Mouse (Mus musculus): ENCODE data around the gene Prima1. TPM values are rescaled to one million over a fixed set of nuclear protein-coding genes. Genes with fewer than 3 reads are reported as not detected.
A peak's percentile ranks its signal among the peaks of the same experiment; 100 is the strongest.

The Prima1 gene
- polyA plus RNA-seq, 1 experiment, result not detected

DNA sequence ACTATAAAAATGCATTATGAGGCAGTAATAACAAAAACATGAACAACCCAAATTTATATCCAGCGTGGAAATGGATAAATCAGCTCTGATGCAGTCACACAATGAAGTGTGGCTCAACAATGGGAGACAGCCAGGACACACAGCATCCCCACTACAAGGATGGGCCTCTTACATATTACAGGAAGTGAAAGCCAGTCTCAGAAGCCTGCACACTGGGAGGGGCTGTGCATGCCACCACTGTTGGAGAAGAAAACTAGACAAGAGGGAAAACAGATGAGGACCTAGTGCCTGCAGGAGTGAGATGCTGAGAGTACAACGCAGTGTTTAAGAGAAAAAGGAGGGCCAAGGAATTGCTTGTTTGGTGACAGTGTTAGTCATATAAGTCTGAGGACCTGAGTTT lies 31.8 kb upstream of the Prima1 start:
- Histone ChIP-seq H3K36me3 (ENCODE audit: control insufficient read depth, insufficient read depth, low read length) (no peaks in the 10 kb centered on the region), H3K27ac (ENCODE audit: control insufficient read depth, insufficient read depth, low read length) (no peak overlapping the region), H3K4me1 (replicated peaks; ENCODE audit: control insufficient read depth, insufficient read depth, low read length) (no peaks in the 10 kb centered on the region), H3K27me3 (ENCODE audit: control insufficient read depth, insufficient read depth, low read length) (no peaks in the 10 kb centered on the region), H3K4me3 (ENCODE audit: control insufficient read depth, insufficient read depth, low read length) (no peak overlapping the region)
- no peak for DNase-seq
- WGBS, result 88% methylated on average over 2 of the region's 2 CpGs
- no peak for TF ChIP-seq POLR2A (IDR thresholded peaks at IDR 0.05; ENCODE audit: control insufficient read depth, extremely low read depth, insufficient read depth, low read length, poor library complexity)
- no peak for TF ChIP-seq CTCF (IDR thresholded peaks at IDR 0.05; ENCODE audit: borderline replicate concordance, control insufficient read depth, extremely low read depth, insufficient read depth, low read length, poor library complexity)

DNA sequence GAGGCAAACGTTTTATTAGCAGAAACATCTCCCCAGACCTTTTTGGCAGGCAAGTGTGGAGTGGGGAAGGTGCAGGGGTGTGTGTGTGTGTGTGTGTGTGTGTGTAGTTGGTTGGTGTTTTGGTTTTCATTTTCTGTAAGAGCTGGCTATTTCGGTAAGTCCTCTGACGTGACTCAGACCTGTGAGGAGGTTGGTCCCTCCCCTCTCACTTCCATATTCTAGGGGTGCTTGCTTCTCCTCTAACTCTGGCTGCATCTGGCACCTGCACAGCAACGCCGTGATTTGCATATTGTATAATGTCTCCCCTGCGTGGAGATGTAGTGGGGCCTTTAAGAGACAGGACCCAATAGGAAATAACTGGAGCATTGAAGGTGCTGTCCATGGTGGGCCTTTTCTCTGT lies 31.1 kb upstream of the Prima1 start:
- H3K4me1 ChIP-seq (replicated peaks; ENCODE audit: control insufficient read depth, insufficient read depth, low read length), result peaks cover 1% of the 10 kb centered on the region; the same call in 1 of the 2 replicates
- WGBS, result 61% methylated on average over 6 of the region's 6 CpGs
- no peak overlapping the region for H3K27ac ChIP-seq (ENCODE audit: control insufficient read depth, insufficient read depth, low read length)
- TF ChIP-seq POLR2A (IDR thresholded peaks at IDR 0.05; ENCODE audit: control insufficient read depth, extremely low read depth, insufficient read depth, low read length, poor library complexity) (no peak), CTCF (IDR thresholded peaks at IDR 0.05; ENCODE audit: borderline replicate concordance, control insufficient read depth, extremely low read depth, insufficient read depth, low read length, poor library complexity) (no peak)
- no peak overlapping the region for H3K4me3 ChIP-seq (ENCODE audit: control insufficient read depth, insufficient read depth, low read length)
- no peak for DNase-seq
- H3K27me3 ChIP-seq (ENCODE audit: control insufficient read depth, insufficient read depth, low read length), result no peaks in the 10 kb centered on the region
- H3K36me3 ChIP-seq (ENCODE audit: control insufficient read depth, insufficient read depth, low read length), result no peaks in the 10 kb centered on the region

DNA sequence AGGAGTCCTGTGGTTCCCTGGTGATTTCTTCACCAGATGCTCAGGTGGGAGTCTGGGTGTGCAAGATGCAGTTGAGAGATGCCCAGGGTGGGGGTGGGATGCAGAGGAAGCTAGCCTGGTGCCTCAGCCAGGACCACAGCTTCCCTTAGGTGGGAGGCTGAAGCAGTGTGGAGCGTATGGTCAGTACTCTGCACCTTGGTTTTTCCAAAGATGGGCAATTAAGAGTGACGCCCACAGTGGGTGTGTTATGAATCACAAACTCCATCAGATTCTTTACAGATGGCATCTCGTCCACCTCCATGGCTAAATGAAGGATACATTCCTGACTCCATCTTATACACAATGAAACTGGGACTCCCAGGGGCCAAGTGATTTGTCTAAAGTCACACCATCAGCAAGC lies 30.2 kb upstream of the Prima1 start:
- H3K36me3 ChIP-seq (ENCODE audit: control insufficient read depth, insufficient read depth, low read length), result no peaks in the 10 kb centered on the region
- H3K27me3 ChIP-seq (ENCODE audit: control insufficient read depth, insufficient read depth, low read length), result no peaks in the 10 kb centered on the region
- no peak overlapping the region for H3K27ac ChIP-seq (ENCODE audit: control insufficient read depth, insufficient read depth, low read length)
- DNase-seq, result no peak
- TF ChIP-seq CTCF (IDR thresholded peaks at IDR 0.05; ENCODE audit: borderline replicate concordance, control insufficient read depth, extremely low read depth, insufficient read depth, low read length, poor library complexity), result no peak
- no peak for TF ChIP-seq POLR2A (IDR thresholded peaks at IDR 0.05; ENCODE audit: control insufficient read depth, extremely low read depth, insufficient read depth, low read length, poor library complexity)
- peaks cover 2% of the 10 kb centered on the region; the same call in 1 of the 2 replicates for H3K4me1 ChIP-seq (replicated peaks; ENCODE audit: control insufficient read depth, insufficient read depth, low read length)
- 91% methylated on average over 3 of the region's 3 CpGs for WGBS
- H3K4me3 ChIP-seq (ENCODE audit: control insufficient read depth, insufficient read depth, low read length), result no peak overlapping the region

DNA sequence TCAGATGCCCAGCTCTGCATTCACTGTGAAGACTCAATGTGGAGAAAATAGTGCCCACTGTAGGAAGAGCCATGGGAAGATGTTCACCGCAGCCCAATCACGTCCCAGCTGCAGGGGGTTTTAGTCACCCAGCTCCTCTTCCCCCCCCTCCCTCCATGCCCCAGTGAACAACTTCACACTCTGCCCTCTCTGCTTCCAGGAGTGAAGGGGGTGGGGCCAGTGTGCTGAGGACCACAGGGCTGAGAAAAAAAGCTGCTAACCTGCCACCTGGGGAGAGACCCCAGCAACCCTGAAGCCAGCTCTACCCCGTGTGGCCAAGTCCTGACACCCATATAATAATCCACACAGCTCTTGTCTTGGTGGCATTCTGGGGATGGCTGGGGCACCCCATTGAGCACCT lies 24.7 kb upstream of the Prima1 start:
- no peak for DNase-seq

DNA sequence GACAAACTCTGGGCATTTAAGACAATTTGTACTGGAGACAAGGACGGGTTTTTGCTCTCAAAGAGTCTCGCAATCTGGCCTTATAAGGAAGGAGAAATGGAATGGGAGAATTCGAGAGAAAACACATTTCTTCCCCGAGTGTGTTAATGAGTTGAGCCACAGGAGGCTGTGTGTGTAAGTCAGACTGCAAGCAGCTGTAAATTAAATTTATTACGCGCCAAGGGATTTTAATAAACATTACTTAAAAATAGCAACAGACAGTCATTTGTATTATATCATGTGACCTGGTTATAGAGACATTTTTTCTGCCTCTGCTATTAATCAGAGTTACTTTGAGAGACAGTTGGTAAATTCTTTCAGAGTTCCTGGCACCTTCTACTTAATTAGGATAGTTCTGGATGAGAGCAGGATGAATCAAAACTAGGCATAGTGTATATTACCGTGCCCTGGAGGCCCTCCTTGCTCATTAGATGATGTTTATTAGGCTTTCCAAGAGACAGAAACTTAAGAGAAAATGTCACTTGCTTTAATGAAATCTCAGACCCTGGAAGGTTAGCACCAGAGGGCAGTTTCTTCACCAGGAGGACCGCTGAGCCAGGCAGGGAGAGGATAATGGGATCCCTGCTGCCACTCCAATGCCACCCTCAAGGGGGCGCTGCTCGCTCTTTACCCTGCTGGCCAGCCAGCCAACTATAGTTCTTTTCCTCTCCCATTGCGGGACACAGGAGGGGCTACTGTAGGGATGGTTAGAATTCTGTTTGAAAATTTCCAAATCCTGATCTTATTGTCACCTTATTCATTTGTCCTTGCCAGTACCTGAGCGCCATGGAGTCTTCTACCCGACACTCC lies 20.3 kb upstream of the Prima1 start:
- TF ChIP-seq CTCF (IDR thresholded peaks at IDR 0.05; ENCODE audit: borderline replicate concordance, control insufficient read depth, extremely low read depth, insufficient read depth, low read length, poor library complexity) (peak; percentile 38; the same call in 1 of the 2 replicates), POLR2A (IDR thresholded peaks at IDR 0.05; ENCODE audit: control insufficient read depth, extremely low read depth, insufficient read depth, low read length, poor library complexity) (no peak)
- Histone ChIP-seq H3K4me3 (ENCODE audit: control insufficient read depth, insufficient read depth, low read length) (no peak overlapping the region), H3K27ac (ENCODE audit: control insufficient read depth, insufficient read depth, low read length) (no peak overlapping the region), H3K27me3 (ENCODE audit: control insufficient read depth, insufficient read depth, low read length) (no peaks in the 10 kb centered on the region), H3K36me3 (ENCODE audit: control insufficient read depth, insufficient read depth, low read length) (no peaks in the 10 kb centered on the region), H3K4me1 (replicated peaks; ENCODE audit: control insufficient read depth, insufficient read depth, low read length) (no peaks in the 10 kb centered on the region)
- 70% methylated on average over 13 of the region's 13 CpGs for WGBS
- no peak for DNase-seq

More for the DNA sequence above, 24.7 kb upstream of the Prima1 start:
- no peak overlapping the region for H3K27ac ChIP-seq (ENCODE audit: control insufficient read depth, insufficient read depth, low read length)
- no peak overlapping the region for H3K4me3 ChIP-seq (ENCODE audit: control insufficient read depth, insufficient read depth, low read length)
- TF ChIP-seq POLR2A (IDR thresholded peaks at IDR 0.05; ENCODE audit: control insufficient read depth, extremely low read depth, insufficient read depth, low read length, poor library complexity), result no peak
- no peaks in the 10 kb centered on the region for H3K36me3 ChIP-seq (ENCODE audit: control insufficient read depth, insufficient read depth, low read length)
- H3K27me3 ChIP-seq (ENCODE audit: control insufficient read depth, insufficient read depth, low read length), result no peaks in the 10 kb centered on the region
- WGBS, result 35% methylated on average over 3 of the region's 3 CpGs
- H3K4me1 ChIP-seq (replicated peaks; ENCODE audit: control insufficient read depth, insufficient read depth, low read length), result peaks cover 2% of the 10 kb centered on the region; the same call in 1 of the 2 replicates

DNA sequence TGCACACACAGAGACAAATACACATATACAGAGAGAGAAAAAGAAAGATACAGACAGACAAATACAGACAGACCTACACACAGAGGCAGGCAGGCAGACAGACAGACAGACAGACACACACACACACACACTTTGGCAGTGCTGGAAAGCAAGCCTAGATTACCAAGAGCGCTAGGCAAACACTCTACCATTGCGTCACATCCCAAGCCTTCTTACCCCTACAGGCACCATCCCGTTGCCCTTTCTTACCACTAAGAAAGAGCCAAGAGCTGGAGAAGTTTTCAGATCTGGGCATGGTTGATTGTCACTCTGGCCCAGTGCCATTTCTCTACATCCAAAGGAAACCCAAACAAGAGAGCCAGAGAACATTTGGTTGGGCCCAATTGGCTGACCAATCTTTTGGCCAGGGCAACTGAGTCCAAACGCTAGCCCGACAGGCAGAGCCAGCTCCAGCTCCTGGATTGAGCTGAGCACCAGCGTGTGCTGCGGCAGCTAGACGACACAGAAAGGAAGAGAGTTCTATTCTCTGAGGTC lies 11.0 kb upstream of the Prima1 start:
- no peak overlapping the region for H3K27ac ChIP-seq (ENCODE audit: control insufficient read depth, insufficient read depth, low read length)
- no peak overlapping the region for H3K4me3 ChIP-seq (ENCODE audit: control insufficient read depth, insufficient read depth, low read length)
- H3K4me1 ChIP-seq (replicated peaks; ENCODE audit: control insufficient read depth, insufficient read depth, low read length), result no peaks in the 10 kb centered on the region
- no peaks in the 10 kb centered on the region for H3K36me3 ChIP-seq (ENCODE audit: control insufficient read depth, insufficient read depth, low read length)
- DNase-seq, result no peak
- H3K27me3 ChIP-seq (ENCODE audit: control insufficient read depth, insufficient read depth, low read length), result no peaks in the 10 kb centered on the region
- TF ChIP-seq POLR2A (IDR thresholded peaks at IDR 0.05; ENCODE audit: control insufficient read depth, extremely low read depth, insufficient read depth, low read length, poor library complexity) (no peak), CTCF (IDR thresholded peaks at IDR 0.05; ENCODE audit: borderline replicate concordance, control insufficient read depth, extremely low read depth, insufficient read depth, low read length, poor library complexity) (no peak)
- 92% methylated on average over 8 of the region's 8 CpGs for WGBS
